Mouse (Mus musculus) ES-Bruce4 (cell line): ENCODE results near the gene Gata5.

ENCODE experiments used
- CTCF ChIP-seq: IDR thresholded peaks from one replicate; pipeline ENCODE4 v1.8.1; 2011; ENCODE audit warnings: low read depth, low read length
- EP300 ChIP-seq: IDR thresholded peaks from 2 replicates; pipeline ENCODE4 v1.6.1; 2011; ENCODE audit warnings: low read depth, low read length; ENCODE audit not compliant: insufficient read depth
- POLR2A ChIP-seq: IDR thresholded peaks from one replicate; pipeline ENCODE4 v1.8.1; 2011; ENCODE audit warnings: low read length; ENCODE audit not compliant: insufficient read depth

- no peak for TF ChIP-seq CTCF
- TF ChIP-seq POLR2A, result no peak
- TF ChIP-seq EP300, result no peak
Observed at GRCm38 (mm10) chr2:180359062-180359461, 24.6 kb upstream of the Gata5 start.
